8 mouse cellular contexts compared by ENCODE assay signal in genomic region chr5:104459706-104460455, GRCm38 (mm10). TPM values are rescaled to one million over a fixed set of nuclear protein-coding genes. Genes with fewer than 3 reads are reported as not detected.
DNase-seq lines count a peak whose midpoint lies in the region; ATAC-seq lines count a peak whose summit lies in the region.

No protein-coding gene starts in this region.

- peak overlapping the region; percentile 99 for H3K4me3 ChIP-seq in megakaryocyte, embryonic 14.5 days (replicated peaks)

- intact Hi-C loops in left cerebral cortex, postnatal 25 days (cut with DNase I) = loop anchor here (10.0 kb wide), 1 partner anchor 345 kb away; the partner anchor contains the start of gene Sparcl1

- H3K36me3 ChIP-seq in megakaryocyte, embryonic 14.5 days (replicated peaks; ENCODE audit: low read length) = peaks cover 20% of the 10 kb centered on the region

- peaks cover 14% of the 10 kb centered on the region for H3K27me3 ChIP-seq in megakaryocyte, embryonic 14.5 days (replicated peaks)

- ATAC-seq in activated CD4-positive, CD25-positive, alpha-beta regulatory T cell, adult 4 months = no peak

- DNase-seq in adrenal gland, postnatal 14 days = peak; percentile 66
- peak; percentile 79 for DNase-seq in embryo, embryonic 10 days (ENCODE audit: low spot score)
- peak; percentile 20 for DNase-seq in gastrocnemius, postnatal 25 days
- DNase-seq in induced T-regulatory cell, adult 2 months (ENCODE audit: low read depth) = peak; percentile 2
- peak; percentile 71 for DNase-seq in left cerebral cortex, postnatal 25 days (ENCODE audit: low spot score in 2 of 2)
- peak; percentile 67 for DNase-seq in right cerebral cortex, postnatal 25 days

- peaks cover 5% of the 10 kb centered on the region for H3K9me3 ChIP-seq in megakaryocyte, embryonic 14.5 days

- peaks cover 21% of the 10 kb centered on the region for H3K4me1 ChIP-seq in megakaryocyte, embryonic 14.5 days

RNA-seq across cellular contexts. Expression of gene Pkd2, which starts 0.6 kb away (rescaled TPM):
- total RNA-seq in adrenal gland, postnatal 14 days (2021) = 35.7 and 37.6 TPM in 2 replicates
- 10 to 100 TPM; 11.8 to 13.4 TPM for total RNA-seq in gastrocnemius, postnatal 25 days (2021)
- total RNA-seq in left cerebral cortex, postnatal 25 days (2021) = 10 to 100 TPM; 22.4 to 24.8 TPM
- polyA plus RNA-seq in megakaryocyte, embryonic 14.5 days (2012; ENCODE audit: insufficient read depth, low replicate concordance) = 0.92 and 1.2 TPM in 2 replicates
- under 1 TPM in 1 of 2 experiments, not detected in 1; 0.11 TPM for polyA plus RNA-seq in activated CD4-positive, CD25-positive, alpha-beta regulatory T cell, adult 4 months (2017; shearing (Covaris generic))

RNA-seq across cellular contexts. Expression of gene Spp1, which starts 25.0 kb away (rescaled TPM):
- total RNA-seq in adrenal gland, postnatal 14 days (2021) = 19.6 and 46.5 TPM in 2 replicates
- total RNA-seq in gastrocnemius, postnatal 25 days (2021) = 1 to 10 TPM; 2.6 to 3.3 TPM
- total RNA-seq in left cerebral cortex, postnatal 25 days (2021) = 10 to 100 TPM in 1 of 2 experiments, 1 to 10 TPM in 1; 9.5 to 10.7 TPM
- polyA plus RNA-seq in megakaryocyte, embryonic 14.5 days (2012; ENCODE audit: insufficient read depth, low replicate concordance) = 5.8 TPM in 1 of 2 replicates, not detected in the other
- under 1 TPM; 0.93 to 0.94 TPM for polyA plus RNA-seq in activated CD4-positive, CD25-positive, alpha-beta regulatory T cell, adult 4 months (2017; shearing (Covaris generic))

RNA-seq across cellular contexts. Expression of gene BC005561, which starts 48.3 kb away (rescaled TPM):
- 9.5 and 11.3 TPM in 2 replicates for total RNA-seq in adrenal gland, postnatal 14 days (2021)
- total RNA-seq in gastrocnemius, postnatal 25 days (2021) = 1 to 10 TPM; 3.7 to 4.7 TPM
- total RNA-seq in left cerebral cortex, postnatal 25 days (2021) = 10 to 100 TPM; 13.8 to 15.3 TPM
- 0.51 TPM in 1 of 2 replicates, not detected in the other for polyA plus RNA-seq in megakaryocyte, embryonic 14.5 days (2012; ENCODE audit: insufficient read depth, low replicate concordance)
- 1 to 10 TPM; 2.4 to 3.0 TPM for polyA plus RNA-seq in activated CD4-positive, CD25-positive, alpha-beta regulatory T cell, adult 4 months (2017; shearing (Covaris generic))

Comparison
In these comparisons a context has a peak if more than half of its experiments do, and no peak if none do; other contexts are left out.
1. DNase-seq: peak in every context shown above with its lines; median percentile 79 in embryo, embryonic 10 days; 71 in left cerebral cortex, postnatal 25 days; 67 in right cerebral cortex, postnatal 25 days; 66 in adrenal gland, postnatal 14 days; 20 in gastrocnemius, postnatal 25 days; 2 in induced T-regulatory cell, adult 2 months.